Mouse (Mus musculus) embryonic facial prominence, embryonic 12.5 days (tissue): ENCODE measurements around the gene Dner. TPM values are rescaled to one million over a fixed set of nuclear protein-coding genes. Genes with fewer than 3 reads are reported as not detected.

Experiments
- ATAC-seq: fragments of 200-750 bp; cut with Nextera tagmentation; 2 replicates; pipeline ENCODE4 v1.8.0; 2017; ENCODE audit not compliant: insufficient number of reproducible peaks, insufficient read depth, low FRiP score, low TSS enrichment
- H3K27ac ChIP-seq: fragments of 300-500 bp; sonication (generic); 2 replicates; pipeline ENCODE4 v1.5.1; 2016; ENCODE audit warnings: mild to moderate bottlenecking
- H3K27me3 ChIP-seq: fragments of 300-500 bp; sonication (generic); 2 replicates; pipeline ENCODE4 v1.6.1; 2016; ENCODE audit warnings: mild to moderate bottlenecking, moderate library complexity
- H3K36me3 ChIP-seq: fragments of 300-500 bp; sonication (generic); 2 replicates; pipeline ENCODE4 v1.6.1; 2016; ENCODE audit warnings: mild to moderate bottlenecking
- H3K4me1 ChIP-seq: fragments of 300-500 bp; sonication (generic); 2 replicates; pipeline ENCODE4 v1.6.1; 2016
- H3K4me2 ChIP-seq: fragments of 300-500 bp; sonication (generic); replicated peaks from 2 replicates; pipeline ENCODE4 v1.6.1; 2016; ENCODE audit warnings: mild to moderate bottlenecking, moderate library complexity
- H3K4me3 ChIP-seq: fragments of 300-500 bp; sonication (generic); 2 replicates; pipeline ENCODE4 v1.5.1; 2016; ENCODE audit warnings: mild to moderate bottlenecking
- H3K9ac ChIP-seq: fragments of 300-500 bp; sonication (generic); 2 replicates; pipeline ENCODE4 v1.6.1; 2016; ENCODE audit warnings: mild to moderate bottlenecking, moderate library complexity
- H3K9me3 ChIP-seq: fragments of 300-500 bp; sonication (generic); 2 replicates; pipeline ENCODE4 v1.6.1; 2016; ENCODE audit warnings: mild to moderate bottlenecking, moderate library complexity
- WGBS: fragments of 180-500 bp; shearing (Covaris S2); methylation state at CpG from one replicate; pipeline ENCODE4 v1.1.7; 2016; 5-methylcytosine and 5-hydroxymethylcytosine counted together
- polyA plus RNA-seq: library from polyadenylated mRNA; unstranded; fragments of >200 nt; fragmentation: Nextera tagmentation; extraction: Ambion mirVana; gene quantifications from 2 replicates; pipeline ENCODE4 v1.2.1, GENCODE M21; 2016

Gene Dner
- polyA plus RNA-seq, 1 experiment from 2014 or later = 9.0 TPM

GRCm38 (mm10) chr1:84622978-84623554 is 73.0 kb downstream of the Dner start:
- no peaks in the 10 kb centered on the region for H3K27me3 ChIP-seq
- no peak overlapping the region for H3K27ac ChIP-seq
- H3K9ac ChIP-seq = no peak overlapping the region
- H3K36me3 ChIP-seq = no peaks in the 10 kb centered on the region
- ATAC-seq = no peak
- no peaks in the 10 kb centered on the region for H3K4me1 ChIP-seq
- WGBS = 30% methylated on average over 12 of the region's 12 CpGs
- H3K4me3 ChIP-seq = no peak overlapping the region
- H3K9me3 ChIP-seq = no peaks in the 10 kb centered on the region
- H3K4me2 ChIP-seq = 0 out of 2 replicates have a peak overlapping the region, but pooled peaks have one; percentile 9

- Histone ChIP-seq H3K4me2 (no peak overlapping the region), H3K4me1 (no peaks in the 10 kb centered on the region), H3K27ac (no peak overlapping the region), H3K27me3 (no peaks in the 10 kb centered on the region), H3K9ac (no peak overlapping the region), H3K9me3 (no peaks in the 10 kb centered on the region), H3K36me3 (no peaks in the 10 kb centered on the region), H3K4me3 (no peak overlapping the region)
- no peak for ATAC-seq
- WGBS = 58% methylated on average over 3 of the region's 3 CpGs
These were observed 74.7 kb downstream of the Dner start for GRCm38 (mm10) chr1:84621308-84621707.

- Histone ChIP-seq H3K4me1 (no peaks in the 10 kb centered on the region), H3K9ac (no peak overlapping the region), H3K27ac (no peak overlapping the region), H3K36me3 (no peaks in the 10 kb centered on the region), H3K27me3 (no peaks in the 10 kb centered on the region), H3K9me3 (no peaks in the 10 kb centered on the region), H3K4me2 (peak overlapping the region; percentile 12; the same call in 1 of the 2 replicates), H3K4me3 (no peak overlapping the region)
- no peak for ATAC-seq
- WGBS = 46% methylated on average over 16 of the region's 16 CpGs
These were observed 76.8 kb downstream of the Dner start for GRCm38 (mm10) chr1:84619131-84619760.

- no peaks in the 10 kb centered on the region for H3K4me1 ChIP-seq
- no peak for ATAC-seq
These were observed 77.9 kb downstream of the Dner start for GRCm38 (mm10) chr1:84618094-84618493.

GRCm38 (mm10) chr1:84616133-84616532 is 79.9 kb downstream of the Dner start:
- no peak for ATAC-seq
- no peaks in the 10 kb centered on the region for H3K27me3 ChIP-seq
- H3K4me3 ChIP-seq = no peak overlapping the region
- no peaks in the 10 kb centered on the region for H3K36me3 ChIP-seq
- H3K27ac ChIP-seq = no peak overlapping the region
- no peaks in the 10 kb centered on the region for H3K4me1 ChIP-seq
- H3K4me2 ChIP-seq = no peak overlapping the region
- H3K9me3 ChIP-seq = no peaks in the 10 kb centered on the region
- H3K9ac ChIP-seq = no peak overlapping the region

More at GRCm38 (mm10) chr1:84618094-84618493, 77.9 kb downstream of the Dner start:
- Histone ChIP-seq H3K36me3 (no peaks in the 10 kb centered on the region), H3K4me3 (no peak overlapping the region), H3K9ac (no peak overlapping the region), H3K4me2 (no peak overlapping the region), H3K27ac (no peak overlapping the region), H3K27me3 (no peaks in the 10 kb centered on the region), H3K9me3 (no peaks in the 10 kb centered on the region)
- 79% methylated on average over 1 of the region's 1 CpGs for WGBS

- Histone ChIP-seq H3K4me2 (no peak overlapping the region), H3K27ac (no peak overlapping the region), H3K27me3 (no peaks in the 10 kb centered on the region), H3K9me3 (no peaks in the 10 kb centered on the region), H3K4me3 (no peak overlapping the region), H3K4me1 (no peaks in the 10 kb centered on the region), H3K36me3 (no peaks in the 10 kb centered on the region), H3K9ac (no peak overlapping the region)
- 86% methylated on average over 7 of the region's 7 CpGs for WGBS
- no peak for ATAC-seq
These were observed 81.4 kb downstream of the Dner start for GRCm38 (mm10) chr1:84614596-84614995.

- H3K36me3 ChIP-seq = no peaks in the 10 kb centered on the region
- H3K4me1 ChIP-seq = no peaks in the 10 kb centered on the region
- H3K27me3 ChIP-seq = no peaks in the 10 kb centered on the region
- H3K9me3 ChIP-seq = no peaks in the 10 kb centered on the region
- WGBS = 60% methylated on average over 8 of the region's 8 CpGs
- ATAC-seq = no peak
- H3K9ac ChIP-seq = no peak overlapping the region
- H3K4me3 ChIP-seq = no peak overlapping the region
- H3K27ac ChIP-seq = no peak overlapping the region
- H3K4me2 ChIP-seq = no peak overlapping the region
These were observed 82.9 kb downstream of the Dner start for GRCm38 (mm10) chr1:84613119-84613518.

- 87% methylated on average over 3 of the region's 3 CpGs for WGBS
- Histone ChIP-seq H3K9ac (no peak overlapping the region), H3K4me1 (no peaks in the 10 kb centered on the region), H3K4me3 (no peak overlapping the region), H3K27me3 (no peaks in the 10 kb centered on the region), H3K27ac (no peak overlapping the region), H3K4me2 (no peak overlapping the region), H3K9me3 (no peaks in the 10 kb centered on the region), H3K36me3 (no peaks in the 10 kb centered on the region)
- ATAC-seq = no peak
These were observed 84.7 kb downstream of the Dner start for GRCm38 (mm10) chr1:84611331-84611730.

- Histone ChIP-seq H3K27ac (no peak overlapping the region), H3K9ac (no peak overlapping the region), H3K9me3 (no peaks in the 10 kb centered on the region), H3K4me1 (no peaks in the 10 kb centered on the region), H3K4me2 (no peak overlapping the region), H3K4me3 (no peak overlapping the region), H3K27me3 (no peaks in the 10 kb centered on the region), H3K36me3 (no peaks in the 10 kb centered on the region)
- 84% methylated on average over 5 of the region's 5 CpGs for WGBS
- ATAC-seq = no peak
These were observed 97.0 kb downstream of the Dner start for GRCm38 (mm10) chr1:84599025-84599424.

- no peaks in the 10 kb centered on the region for H3K4me1 ChIP-seq
These were observed 100.0 kb downstream of the Dner start for GRCm38 (mm10) chr1:84596023-84596422.

GRCm38 (mm10) chr1:84592394-84592793 is 103.6 kb downstream of the Dner start:
- no peaks in the 10 kb centered on the region for H3K36me3 ChIP-seq
- no peak overlapping the region for H3K9ac ChIP-seq
- no peak for ATAC-seq
- H3K4me3 ChIP-seq = no peak overlapping the region
- 82% methylated on average over 3 of the region's 3 CpGs for WGBS
- H3K4me1 ChIP-seq = no peaks in the 10 kb centered on the region
- H3K27me3 ChIP-seq = no peaks in the 10 kb centered on the region
- H3K9me3 ChIP-seq = no peaks in the 10 kb centered on the region
- H3K4me2 ChIP-seq = no peak overlapping the region
- no peak overlapping the region for H3K27ac ChIP-seq

More at GRCm38 (mm10) chr1:84596023-84596422, 100.0 kb downstream of the Dner start:
- H3K9me3 ChIP-seq = no peaks in the 10 kb centered on the region
- no peak overlapping the region for H3K4me3 ChIP-seq
- ATAC-seq = no peak
- no peak overlapping the region for H3K27ac ChIP-seq
- WGBS = 81% methylated on average over 3 of the region's 3 CpGs
- H3K36me3 ChIP-seq = no peaks in the 10 kb centered on the region
- H3K27me3 ChIP-seq = no peaks in the 10 kb centered on the region
- no peak overlapping the region for H3K9ac ChIP-seq
- H3K4me2 ChIP-seq = no peak overlapping the region

- H3K4me2 ChIP-seq = no peak overlapping the region
- 67% methylated on average over 9 of the region's 9 CpGs for WGBS
- H3K9ac ChIP-seq = no peak overlapping the region
- H3K27ac ChIP-seq = no peak overlapping the region
- H3K36me3 ChIP-seq = no peaks in the 10 kb centered on the region
- no peaks in the 10 kb centered on the region for H3K27me3 ChIP-seq
- H3K4me3 ChIP-seq = no peak overlapping the region
- no peak for ATAC-seq
- 0 out of 2 replicates have a peak, but pooled peaks cover 2% of the 10 kb centered on the region for H3K4me1 ChIP-seq
- no peaks in the 10 kb centered on the region for H3K9me3 ChIP-seq
These were observed 105.5 kb downstream of the Dner start for GRCm38 (mm10) chr1:84590534-84590933.
